Mouse (Mus musculus): ENCODE data around the gene Pakap. TPM values are rescaled to one million over a fixed set of nuclear protein-coding genes. Genes with fewer than 3 reads are reported as not detected.

Pakap gene
- total RNA-seq, 1 experiment from 2014 or later: not detected

GRCm38 (mm10) chr4:57775582-57775981, 207.6 kb downstream of the Pakap start:
- no peak for ATAC-seq (ENCODE audit: extremely low read depth, insufficient number of reproducible peaks, low FRiP score, poor library complexity, severe bottlenecking)

DNA sequence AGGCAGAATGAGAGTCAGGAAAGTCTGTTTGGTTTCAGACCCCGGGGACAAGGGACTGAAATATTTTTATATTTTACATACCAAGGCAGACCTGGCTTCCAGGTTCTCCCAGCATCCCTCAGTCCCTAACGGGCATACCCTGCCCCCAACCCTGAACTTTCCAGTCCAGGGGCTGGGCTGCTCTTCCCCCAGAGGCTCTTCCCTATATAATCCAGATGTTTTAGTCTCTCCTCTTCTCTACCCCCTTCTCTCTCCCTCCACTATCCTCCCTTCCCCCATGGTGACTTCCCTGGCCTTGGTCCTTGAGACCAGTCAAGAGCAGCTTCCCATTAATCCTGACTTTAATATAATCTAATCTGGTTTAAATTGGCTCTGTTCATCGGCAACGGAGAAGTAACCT, 212.4 kb downstream of the Pakap start:
- no peak for ATAC-seq (ENCODE audit: extremely low read depth, insufficient number of reproducible peaks, low FRiP score, poor library complexity, severe bottlenecking)

GRCm38 (mm10) chr4:57780833-57781641, 213.1 kb downstream of the Pakap start:
- ATAC-seq (ENCODE audit: extremely low read depth, insufficient number of reproducible peaks, low FRiP score, poor library complexity, severe bottlenecking): no peak

GRCm38 (mm10) chr4:57781994-57782393, 214.0 kb downstream of the Pakap start:
- ATAC-seq (ENCODE audit: extremely low read depth, insufficient number of reproducible peaks, low FRiP score, poor library complexity, severe bottlenecking): peak; percentile 78

- no peak for ATAC-seq (ENCODE audit: extremely low read depth, insufficient number of reproducible peaks, low FRiP score, poor library complexity, severe bottlenecking)
Measured at GRCm38 (mm10) chr4:57782549-57783390, 214.8 kb downstream of the Pakap start.

GRCm38 (mm10) chr4:57783391-57783770, 215.4 kb downstream of the Pakap start:
- ATAC-seq (ENCODE audit: extremely low read depth, insufficient number of reproducible peaks, low FRiP score, poor library complexity, severe bottlenecking): no peak

- no peak for ATAC-seq (ENCODE audit: extremely low read depth, insufficient number of reproducible peaks, low FRiP score, poor library complexity, severe bottlenecking)
Measured at GRCm38 (mm10) chr4:57783853-57784600, 216.0 kb downstream of the Pakap start.

DNA sequence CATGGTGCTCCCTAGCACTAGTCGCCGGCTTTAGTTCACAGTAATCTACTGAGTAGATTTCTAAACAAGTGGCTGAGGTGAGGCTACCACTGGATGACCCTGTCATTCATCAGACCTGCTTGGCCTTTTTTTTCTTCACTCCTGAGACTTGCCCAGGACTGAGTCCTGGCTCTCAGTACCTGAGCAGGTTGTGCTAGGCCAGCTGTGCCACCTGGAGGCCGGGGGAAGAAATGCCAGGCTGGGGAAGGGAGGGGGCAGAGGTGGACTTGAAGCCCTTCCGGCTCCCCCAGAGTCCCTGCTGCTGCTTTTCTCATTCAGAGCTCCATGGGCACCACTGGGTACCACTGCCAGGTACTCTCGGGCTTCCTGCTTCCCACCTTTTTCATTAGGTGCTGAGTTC, 220.7 kb downstream of the Pakap start:
- peak; percentile 79 for ATAC-seq (ENCODE audit: extremely low read depth, insufficient number of reproducible peaks, low FRiP score, poor library complexity, severe bottlenecking)

DNA sequence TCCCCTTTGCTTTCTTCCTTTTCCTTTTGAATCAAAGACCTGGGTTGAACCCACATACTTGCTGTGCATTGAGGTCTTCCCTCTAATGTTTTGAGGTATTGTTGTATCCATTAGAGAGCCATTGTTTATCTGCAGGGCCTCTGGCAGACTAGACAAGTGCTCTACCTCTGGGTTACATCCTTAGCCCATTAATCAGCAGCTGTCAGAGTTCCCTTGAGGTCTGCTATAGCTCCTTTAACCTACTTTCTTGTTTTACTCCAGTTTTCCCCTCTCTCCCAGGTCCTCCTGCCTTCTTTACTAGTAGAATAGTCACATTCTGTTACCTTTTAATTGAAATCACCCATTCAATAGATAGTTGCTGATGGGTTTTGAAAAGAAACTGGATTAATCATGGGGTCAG, 221.1 kb downstream of the Pakap start:
- ATAC-seq (ENCODE audit: extremely low read depth, insufficient number of reproducible peaks, low FRiP score, poor library complexity, severe bottlenecking): no peak

DNA sequence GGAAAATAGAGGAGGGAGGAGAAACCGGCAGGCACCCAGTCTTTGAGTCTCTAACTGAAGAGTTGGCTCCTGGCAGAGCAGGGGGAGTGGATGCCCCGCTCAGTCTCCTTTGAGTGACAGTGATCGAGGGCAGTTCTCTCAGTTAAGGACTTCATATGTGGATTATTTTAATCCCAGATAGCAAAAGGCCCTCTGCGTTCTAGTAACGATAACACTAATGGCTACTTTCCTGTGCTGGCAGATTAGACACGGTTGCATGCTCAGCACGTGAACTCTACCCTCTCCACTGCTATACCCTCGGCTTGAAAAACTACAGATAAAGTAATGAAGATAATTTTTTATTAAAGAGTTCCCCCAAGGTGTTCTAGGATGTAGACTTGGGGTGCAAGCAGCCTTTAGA, 226.0 kb downstream of the Pakap start:
- ATAC-seq (ENCODE audit: extremely low read depth, insufficient number of reproducible peaks, low FRiP score, poor library complexity, severe bottlenecking): no peak

DNA sequence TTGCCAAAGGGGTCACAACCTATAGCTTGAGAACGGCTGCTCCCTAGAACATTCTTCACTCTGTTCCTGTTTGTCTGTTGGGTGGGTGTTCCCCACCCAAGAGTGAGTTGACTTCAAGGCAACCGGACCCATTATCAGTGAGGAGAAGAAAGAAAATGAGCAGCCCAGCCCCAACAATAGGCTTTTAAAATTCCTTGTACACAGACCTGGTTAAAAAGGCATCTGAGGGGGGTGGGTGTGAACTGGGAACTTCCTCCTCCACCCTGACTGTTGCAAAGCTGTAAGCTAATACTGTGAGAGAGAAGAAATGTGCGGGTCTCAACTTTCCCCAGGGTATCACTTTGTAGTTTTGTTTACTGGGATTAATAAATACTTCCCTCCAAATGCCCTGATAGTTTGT, 226.6 kb downstream of the Pakap start:
- no peak for ATAC-seq (ENCODE audit: extremely low read depth, insufficient number of reproducible peaks, low FRiP score, poor library complexity, severe bottlenecking)

GRCm38 (mm10) chr4:57797548-57798285, 229.7 kb downstream of the Pakap start:
- no peak for ATAC-seq (ENCODE audit: extremely low read depth, insufficient number of reproducible peaks, low FRiP score, poor library complexity, severe bottlenecking)

DNA sequence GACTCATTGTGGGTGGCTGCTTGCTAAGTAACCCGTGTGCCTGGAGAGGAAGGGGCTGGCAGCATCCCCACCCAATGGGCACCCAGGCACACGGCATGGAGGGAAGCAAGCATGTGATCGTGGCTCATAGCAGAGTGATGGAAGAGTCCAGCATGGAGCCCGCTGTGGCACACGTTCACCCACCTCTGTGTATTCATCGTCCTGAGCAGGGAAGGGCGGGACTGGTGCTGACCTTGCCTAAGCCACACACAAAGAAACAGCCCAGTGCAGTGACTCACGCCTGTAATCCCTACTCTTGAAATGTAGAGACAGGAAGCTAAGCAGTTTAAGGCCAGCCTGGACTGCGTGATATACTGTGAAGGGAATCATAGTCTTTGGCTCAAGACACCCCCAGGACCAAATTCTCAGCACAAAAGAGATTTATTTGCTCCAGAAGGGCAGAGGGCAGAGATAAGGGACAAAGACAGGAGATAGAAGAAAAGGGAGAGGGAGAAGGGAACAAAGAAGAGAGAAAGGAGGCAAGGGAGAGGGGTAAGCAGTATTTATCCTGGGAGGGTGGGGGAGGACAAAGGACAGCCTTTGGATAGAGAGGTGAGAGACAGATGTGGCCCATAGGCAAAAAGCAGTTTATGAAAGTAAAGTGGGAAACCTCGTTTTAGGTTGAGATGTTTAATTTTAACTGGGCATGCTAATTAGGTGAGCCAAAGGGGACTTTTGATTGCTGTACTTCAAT, 230.5 kb downstream of the Pakap start:
- ATAC-seq (ENCODE audit: extremely low read depth, insufficient number of reproducible peaks, low FRiP score, poor library complexity, severe bottlenecking): no peak

DNA sequence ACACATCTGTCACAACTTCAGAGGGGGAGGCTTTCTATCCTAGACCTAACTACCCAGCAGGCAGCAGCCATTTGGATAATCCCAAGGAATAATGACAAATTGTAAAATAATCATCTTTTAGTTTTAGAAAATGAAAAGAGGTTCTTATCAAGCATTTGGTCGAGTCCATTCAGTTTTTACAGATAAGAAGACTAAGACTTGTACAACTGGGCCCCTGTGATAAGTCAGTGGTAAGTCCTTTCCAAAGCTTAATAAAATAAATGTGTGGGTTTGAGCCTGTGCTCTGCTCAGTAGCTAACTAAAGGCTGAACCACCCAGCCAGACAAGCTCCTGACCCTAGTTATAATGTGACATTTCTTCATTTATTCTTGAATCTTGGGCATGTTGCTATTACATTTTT, 231.3 kb downstream of the Pakap start:
- ATAC-seq (ENCODE audit: extremely low read depth, insufficient number of reproducible peaks, low FRiP score, poor library complexity, severe bottlenecking): no peak

DNA sequence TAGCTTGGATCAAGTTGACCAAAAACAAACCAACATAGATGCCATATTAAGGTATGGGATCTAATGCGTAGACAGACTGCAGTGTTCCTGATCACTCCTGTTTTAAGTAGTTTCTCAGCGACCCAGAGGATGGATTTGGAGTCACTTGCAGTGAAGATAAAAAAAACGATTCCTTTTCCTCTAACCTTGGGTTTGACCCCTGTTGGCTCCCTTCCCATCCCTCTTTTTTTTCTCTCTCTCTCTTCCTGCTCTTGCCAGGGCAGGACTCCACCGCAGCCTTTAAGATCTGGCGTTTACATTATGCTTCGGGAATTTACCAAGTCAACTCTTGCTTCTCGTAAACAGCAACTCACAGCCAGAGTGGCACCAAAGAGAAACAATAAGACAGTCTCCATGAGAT, 233.3 kb downstream of the Pakap start:
- ATAC-seq (ENCODE audit: extremely low read depth, insufficient number of reproducible peaks, low FRiP score, poor library complexity, severe bottlenecking): no peak

GRCm38 (mm10) chr4:57801986-57802385, 234.0 kb downstream of the Pakap start:
- ATAC-seq (ENCODE audit: extremely low read depth, insufficient number of reproducible peaks, low FRiP score, poor library complexity, severe bottlenecking): no peak

- ATAC-seq (ENCODE audit: extremely low read depth, insufficient number of reproducible peaks, low FRiP score, poor library complexity, severe bottlenecking): no peak
Measured at GRCm38 (mm10) chr4:57802411-57802810, 234.4 kb downstream of the Pakap start.

GRCm38 (mm10) chr4:57804902-57805301, 236.9 kb downstream of the Pakap start:
- no peak for ATAC-seq (ENCODE audit: extremely low read depth, insufficient number of reproducible peaks, low FRiP score, poor library complexity, severe bottlenecking)

All from neutrophil, adult 5-6 weeks (primary cell).